Mouse (Mus musculus) adipocyte (in vitro differentiated cells): ENCODE measurements at regions not wholly inside any gene's neighbourhood (a gene's known extent, or its start where the extent isn't known, plus 50 kb on each side); places are given as distances from the start of the nearest gene placed in this dataset.
"Not testable (repeated sequence)": the region's sequence is repeated elsewhere in the genome, so short reads cannot be mapped to it uniquely, and the experiment has no call there.

ENCODE experiments used
- DNase-seq: peaks from one replicate; pipeline ENCODE4 v3.0.0-alpha.2; 2016; ENCODE audit warnings: low spot score

- no peak for DNase-seq
Measured at GRCm38 (mm10) chr13:35601560-35602135, 58.0 kb upstream of the Cdyl start.

GRCm38 (mm10) chr13:35603080-35603479 is 56.6 kb upstream of the Cdyl start:
- no peak for DNase-seq

- peak; percentile 85 for DNase-seq
Measured at GRCm38 (mm10) chr13:35604061-35604460, 55.6 kb upstream of the Cdyl start.

- DNase-seq, result no peak
Measured at GRCm38 (mm10) chr13:35604765-35605164, 54.9 kb upstream of the Cdyl start.

- not testable (repeated sequence) for DNase-seq
Measured at GRCm38 (mm10) chr13:35606857-35607561, 52.6 kb upstream of the Cdyl start.

- DNase-seq, result no peak
Measured at GRCm38 (mm10) chr13:35607710-35608109, 51.9 kb upstream of the Cdyl start.
